Mouse (Mus musculus) neural tube, embryonic 11.5 days (tissue): ENCODE data around the gene Zfp3. TPM values are rescaled to one million over a fixed set of nuclear protein-coding genes. Genes with fewer than 3 reads are reported as not detected.

Experiments
- ATAC-seq: fragments of 200-750 bp; cut with Nextera tagmentation; 2 replicates; pipeline ENCODE4 v1.8.0; 2017; ENCODE audit warnings: moderate number of reproducible peaks, mild to moderate bottlenecking, moderate TSS enrichment, moderate library complexity; ENCODE audit not compliant: insufficient read depth, low FRiP score, low TSS enrichment
- DNase-seq: peaks from one replicate; pipeline ENCODE4 v3.0.0-alpha.2; 2015; ENCODE audit warnings: low spot score
- H3K27ac ChIP-seq: fragments of 300-500 bp; sonication (generic); 2 replicates; pipeline ENCODE4 v1.5.1; 2014; ENCODE audit warnings: low read depth, mild to moderate bottlenecking, low read length
- H3K27me3 ChIP-seq: fragments of 300-500 bp; sonication (generic); 2 replicates; pipeline ENCODE4 v1.6.1; 2014; ENCODE audit warnings: mild to moderate bottlenecking, low read length, mixed read lengths; ENCODE audit not compliant: control insufficient read depth, insufficient read depth
- H3K36me3 ChIP-seq: fragments of 300-500 bp; sonication (generic); 2 replicates; pipeline ENCODE4 v1.6.1; 2014; ENCODE audit warnings: mild to moderate bottlenecking, low read length, moderate library complexity, mixed read lengths; ENCODE audit not compliant: control insufficient read depth, insufficient read depth
- H3K4me1 ChIP-seq: fragments of 300-500 bp; sonication (generic); 2 replicates; pipeline ENCODE4 v1.6.1; 2014; ENCODE audit warnings: low read length, mixed read lengths; ENCODE audit not compliant: control insufficient read depth, insufficient read depth
- H3K4me2 ChIP-seq: fragments of 300-500 bp; sonication (generic); 2 replicates; pipeline ENCODE4 v1.6.1; 2014; ENCODE audit warnings: low read depth, mild to moderate bottlenecking, moderate library complexity
- H3K4me3 ChIP-seq: fragments of 300-500 bp; sonication (generic); 2 replicates; pipeline ENCODE4 v1.5.1; 2014; ENCODE audit warnings: low read depth, low read length
- H3K9ac ChIP-seq: fragments of 300-500 bp; sonication (generic); 2 replicates; pipeline ENCODE4 v1.6.1; 2014; ENCODE audit warnings: mild to moderate bottlenecking, low read length
- H3K9me3 ChIP-seq: fragments of 300-500 bp; sonication (generic); 2 replicates; pipeline ENCODE4 v1.6.1; 2016; ENCODE audit warnings: low read length; ENCODE audit not compliant: control insufficient read depth
- WGBS: fragments of 180-500 bp; shearing (Covaris S2); extraction: QIAGEN DNeasy Blood & Tissue Kit; methylation state at CpG from one replicate; pipeline ENCODE4 v1.1.7; 2014; 5-methylcytosine and 5-hydroxymethylcytosine counted together
- polyA plus RNA-seq: library from polyadenylated mRNA; unstranded; fragments of >200 nt; fragmentation: Nextera tagmentation; extraction: Ambion mirVana; gene quantifications from 2 replicates; pipeline ENCODE4 v1.2.1, GENCODE M21; 2014

Zfp3 gene
- polyA plus RNA-seq = 9.9 and 10.6 TPM in 2 replicates

- peak; percentile 72 for ATAC-seq
- Histone ChIP-seq H3K9ac (peak within 1 kb of the TSS; percentile 66), H3K9me3 (no peaks in the 10 kb centered on the region), H3K4me1 (0 out of 2 replicates have a peak, but pooled peaks cover 4% of the 10 kb centered on the region), H3K27ac (peak within 1 kb of the TSS; percentile 69), H3K4me3 (peak within 1 kb of the TSS; percentile 58), H3K4me2 (peak within 1 kb of the TSS; percentile 77), H3K36me3 (no peaks in the 10 kb centered on the region; the same call in 1 of the 2 replicates), H3K27me3 (no peaks in the 10 kb centered on the region)
- DNase-seq = peak; percentile 82
- WGBS = under 1% methylated on average over 78 of the region's 78 CpGs
These were observed at the start of gene Zfp3 for GRCm38 (mm10) chr11:70763936-70764808. Zfp3 (plus strand) TSS chr11:70764209.

GRCm38 (mm10) chr11:70715832-70716231 is 48.2 kb upstream of the Zfp3 start:
- DNase-seq (no peak), ATAC-seq (no peak)
- no peak overlapping the region for H3K9ac ChIP-seq
- peaks cover 7% of the 10 kb centered on the region for H3K36me3 ChIP-seq
- no peaks in the 10 kb centered on the region for H3K9me3 ChIP-seq
- H3K4me2 ChIP-seq = no peak overlapping the region
- no peak overlapping the region for H3K4me3 ChIP-seq
- no peak overlapping the region for H3K27ac ChIP-seq
- 93% methylated on average over 6 of the region's 6 CpGs for WGBS
- H3K4me1 ChIP-seq = no peaks in the 10 kb centered on the region
- H3K27me3 ChIP-seq = no peaks in the 10 kb centered on the region

GRCm38 (mm10) chr11:70718481-70718880 is 45.5 kb upstream of the Zfp3 start:
- Histone ChIP-seq H3K36me3 (peaks cover 12% of the 10 kb centered on the region), H3K27me3 (no peaks in the 10 kb centered on the region)
- WGBS = 80% methylated on average over 5 of the region's 5 CpGs

GRCm38 (mm10) chr11:70720567-70720966 is 43.4 kb upstream of the Zfp3 start:
- H3K4me3 ChIP-seq = no peak overlapping the region
- no peaks in the 10 kb centered on the region for H3K9me3 ChIP-seq
- ATAC-seq (no peak), DNase-seq (no peak)
- WGBS = 88% methylated on average over 3 of the region's 3 CpGs
- no peak overlapping the region for H3K4me2 ChIP-seq
- no peak overlapping the region for H3K9ac ChIP-seq
- no peaks in the 10 kb centered on the region for H3K27me3 ChIP-seq
- no peak overlapping the region for H3K27ac ChIP-seq
- peaks cover 18% of the 10 kb centered on the region for H3K36me3 ChIP-seq
- H3K4me1 ChIP-seq = no peaks in the 10 kb centered on the region

More at GRCm38 (mm10) chr11:70718481-70718880, 45.5 kb upstream of the Zfp3 start:
- no peak overlapping the region for H3K4me2 ChIP-seq
- no peak overlapping the region for H3K9ac ChIP-seq
- no peaks in the 10 kb centered on the region for H3K9me3 ChIP-seq
- H3K4me3 ChIP-seq = no peak overlapping the region
- no peak for DNase-seq
- H3K4me1 ChIP-seq = no peaks in the 10 kb centered on the region
- no peak for ATAC-seq
- no peak overlapping the region for H3K27ac ChIP-seq

GRCm38 (mm10) chr11:70721072-70721471 is 42.9 kb upstream of the Zfp3 start:
- Histone ChIP-seq H3K9ac (no peak overlapping the region), H3K27me3 (no peaks in the 10 kb centered on the region), H3K36me3 (peaks cover 21% of the 10 kb centered on the region), H3K9me3 (no peaks in the 10 kb centered on the region), H3K4me2 (no peak overlapping the region), H3K27ac (no peak overlapping the region), H3K4me3 (no peak overlapping the region), H3K4me1 (no peaks in the 10 kb centered on the region)
- DNase-seq (no peak), ATAC-seq (no peak)
- WGBS = 97% methylated on average over 3 of the region's 3 CpGs

GRCm38 (mm10) chr11:70724706-70725105 is 39.3 kb upstream of the Zfp3 start:
- ATAC-seq = no peak

GRCm38 (mm10) chr11:70726585-70726984 is 37.4 kb upstream of the Zfp3 start:
- H3K9ac ChIP-seq = no peak overlapping the region
- no peak overlapping the region for H3K27ac ChIP-seq
- peaks cover 18% of the 10 kb centered on the region for H3K36me3 ChIP-seq
- no peak overlapping the region for H3K4me3 ChIP-seq
- ATAC-seq (no peak), DNase-seq (no peak)
- H3K4me2 ChIP-seq = no peak overlapping the region
- no peaks in the 10 kb centered on the region for H3K9me3 ChIP-seq
- H3K4me1 ChIP-seq = no peaks in the 10 kb centered on the region
- no peaks in the 10 kb centered on the region for H3K27me3 ChIP-seq
- WGBS = 88% methylated on average over 2 of the region's 2 CpGs

More at GRCm38 (mm10) chr11:70724706-70725105, 39.3 kb upstream of the Zfp3 start:
- Histone ChIP-seq H3K4me1 (no peaks in the 10 kb centered on the region), H3K9ac (no peak overlapping the region), H3K27me3 (no peaks in the 10 kb centered on the region), H3K36me3 (peaks cover 21% of the 10 kb centered on the region), H3K4me2 (no peak overlapping the region), H3K9me3 (no peaks in the 10 kb centered on the region), H3K27ac (no peak overlapping the region), H3K4me3 (no peak overlapping the region)
- no peak for DNase-seq
- 97% methylated on average over 9 of the region's 9 CpGs for WGBS

GRCm38 (mm10) chr11:70727385-70727784 is 36.6 kb upstream of the Zfp3 start:
- ATAC-seq = no peak
- H3K9ac ChIP-seq = no peak overlapping the region
- 85% methylated on average over 5 of the region's 5 CpGs for WGBS
- no peak for DNase-seq
- no peaks in the 10 kb centered on the region for H3K4me1 ChIP-seq
- peaks cover 16% of the 10 kb centered on the region for H3K36me3 ChIP-seq
- H3K4me3 ChIP-seq = no peak overlapping the region
- no peak overlapping the region for H3K4me2 ChIP-seq
- no peaks in the 10 kb centered on the region for H3K9me3 ChIP-seq
- no peak overlapping the region for H3K27ac ChIP-seq
- H3K27me3 ChIP-seq = no peaks in the 10 kb centered on the region
